Mouse (Mus musculus): Measurements from ENCODE around the gene Smc5. TPM values are rescaled to one million over a fixed set of nuclear protein-coding genes. Genes with fewer than 3 reads are reported as not detected.
A peak's percentile ranks its signal among the peaks of the same experiment; 100 is the strongest.

The Smc5 gene
- polyA plus RNA-seq (2015; fragmentation: Nextera tagmentation; extraction: Ambion mirVana) = 30.7 and 30.8 TPM in 2 replicates

DNA sequence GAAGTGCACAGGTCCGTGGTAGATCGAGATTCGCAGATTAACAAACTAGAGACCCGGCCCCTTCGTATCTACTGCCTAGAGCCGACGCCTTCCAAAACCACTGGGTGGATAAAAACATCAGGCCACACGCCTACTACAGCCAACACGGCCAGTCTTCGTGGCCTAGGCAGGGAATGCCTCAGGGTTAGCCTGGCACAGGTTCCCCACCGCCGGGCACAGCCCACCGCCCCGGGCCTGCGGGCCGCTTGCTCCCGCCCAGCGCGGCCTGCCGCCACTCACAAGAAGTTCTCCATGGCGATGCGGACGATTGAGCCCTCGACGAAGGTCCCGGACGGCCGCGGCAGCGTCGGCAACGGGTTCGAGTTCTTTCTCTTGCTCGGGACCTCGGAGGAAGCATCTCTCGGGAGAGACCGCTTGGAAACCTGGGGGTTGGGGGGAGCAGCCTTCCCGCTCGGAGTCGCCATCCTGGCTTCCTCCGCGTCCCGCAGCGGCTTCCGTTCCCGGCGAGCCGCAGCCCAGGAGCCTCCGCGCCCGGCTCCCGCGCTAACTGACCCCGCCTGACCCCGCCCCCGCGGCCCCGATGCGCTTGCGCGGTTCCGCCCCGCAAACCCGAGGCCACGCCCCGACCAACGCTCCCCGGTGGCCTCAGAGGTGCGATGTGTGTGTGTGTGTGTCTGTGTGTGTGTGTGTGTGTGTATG lies at the start of gene Smc5:
TSS of gene Smc5 (minus strand) at position 543 of the 699 bp plus-strand sequence.
- H3K4me3 ChIP-seq (replicated peaks; ENCODE audit: low read length) = peak within 1 kb of the TSS; percentile 95
- peak; percentile 96 for ATAC-seq
- peak within 1 kb of the TSS; percentile 75 for H3K27ac ChIP-seq (ENCODE audit: low read length)
- WGBS = under 1% methylated on average over 57 of the region's 69 CpGs
- no peaks in the 10 kb centered on the region for H3K36me3 ChIP-seq (ENCODE audit: control insufficient read depth, insufficient read depth)
- H3K9ac ChIP-seq (replicated peaks; ENCODE audit: low read depth, low read length) = peak within 1 kb of the TSS; percentile 90
- no peaks in the 10 kb centered on the region for H3K27me3 ChIP-seq (replicated peaks; ENCODE audit: control insufficient read depth, insufficient read depth, low read length)
- peaks cover 8% of the 10 kb centered on the region for H3K4me1 ChIP-seq (replicated peaks; ENCODE audit: control insufficient read depth, insufficient read depth, low read length)
- no peaks in the 10 kb centered on the region for H3K9me3 ChIP-seq (ENCODE audit: control insufficient read depth, low read length)
- peak within 1 kb of the TSS; percentile 71 for H3K4me2 ChIP-seq (ENCODE audit: low read length)

DNA sequence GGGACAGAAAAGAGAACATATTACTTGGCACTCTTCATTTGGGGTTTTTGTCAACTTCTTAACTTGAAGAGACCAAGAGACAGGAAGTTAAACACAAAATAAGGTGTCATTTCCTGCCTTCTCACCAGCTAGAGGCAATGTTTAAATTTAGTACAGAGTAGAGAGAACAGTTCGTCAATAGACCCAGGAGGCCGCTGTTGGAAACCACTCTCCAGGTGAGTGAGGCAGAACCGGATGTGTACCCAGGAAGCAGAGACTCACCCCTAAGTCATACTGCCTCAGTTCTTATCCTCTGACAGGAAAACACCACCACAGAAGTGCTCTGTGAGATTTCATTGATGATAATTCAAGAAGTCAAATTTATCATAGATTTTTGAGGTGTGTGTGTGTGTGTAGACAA lies 49.4 kb upstream of the Smc5 start:
- Histone ChIP-seq H3K27ac (ENCODE audit: low read length) (no peak overlapping the region), H3K36me3 (ENCODE audit: control insufficient read depth, insufficient read depth) (no peaks in the 10 kb centered on the region), H3K4me1 (replicated peaks; ENCODE audit: control insufficient read depth, insufficient read depth, low read length) (no peaks in the 10 kb centered on the region), H3K4me2 (ENCODE audit: low read length) (no peak overlapping the region), H3K9me3 (ENCODE audit: control insufficient read depth, low read length) (no peaks in the 10 kb centered on the region), H3K9ac (replicated peaks; ENCODE audit: low read depth, low read length) (no peak overlapping the region), H3K27me3 (replicated peaks; ENCODE audit: control insufficient read depth, insufficient read depth, low read length) (no peaks in the 10 kb centered on the region), H3K4me3 (replicated peaks; ENCODE audit: low read length) (no peak overlapping the region)
- no peak for ATAC-seq
- 87% methylated on average over 3 of the region's 3 CpGs for WGBS

DNA sequence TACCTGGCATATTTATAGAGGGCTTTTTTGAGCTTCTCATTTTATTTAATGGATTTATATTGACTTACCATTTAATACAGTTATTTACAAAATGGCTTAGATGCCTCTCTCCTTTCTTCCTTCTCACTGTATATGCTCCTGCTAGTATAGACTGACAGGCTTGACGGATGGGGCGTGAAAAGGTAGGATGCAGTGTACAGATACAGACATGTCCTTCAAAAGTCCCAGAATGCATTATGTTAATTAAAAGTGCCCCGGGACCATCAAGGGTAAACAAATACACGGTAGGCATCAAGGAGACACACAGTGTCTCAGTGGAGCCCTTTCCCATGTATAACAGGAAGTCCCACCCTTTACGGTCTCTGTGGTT lies 44.3 kb upstream of the Smc5 start:
- WGBS = 87% methylated on average over 5 of the region's 5 CpGs
- no peak overlapping the region for H3K4me3 ChIP-seq (replicated peaks; ENCODE audit: low read length)
- H3K4me2 ChIP-seq (ENCODE audit: low read length) = no peak overlapping the region
- H3K36me3 ChIP-seq (ENCODE audit: control insufficient read depth, insufficient read depth) = no peaks in the 10 kb centered on the region
- no peaks in the 10 kb centered on the region for H3K9me3 ChIP-seq (ENCODE audit: control insufficient read depth, low read length)
- H3K27ac ChIP-seq (ENCODE audit: low read length) = no peak overlapping the region
- ATAC-seq = no peak
- peaks cover 3% of the 10 kb centered on the region; the same call in 1 of the 2 replicates for H3K4me1 ChIP-seq (replicated peaks; ENCODE audit: control insufficient read depth, insufficient read depth, low read length)
- no peak overlapping the region for H3K9ac ChIP-seq (replicated peaks; ENCODE audit: low read depth, low read length)
- no peaks in the 10 kb centered on the region for H3K27me3 ChIP-seq (replicated peaks; ENCODE audit: control insufficient read depth, insufficient read depth, low read length)

DNA sequence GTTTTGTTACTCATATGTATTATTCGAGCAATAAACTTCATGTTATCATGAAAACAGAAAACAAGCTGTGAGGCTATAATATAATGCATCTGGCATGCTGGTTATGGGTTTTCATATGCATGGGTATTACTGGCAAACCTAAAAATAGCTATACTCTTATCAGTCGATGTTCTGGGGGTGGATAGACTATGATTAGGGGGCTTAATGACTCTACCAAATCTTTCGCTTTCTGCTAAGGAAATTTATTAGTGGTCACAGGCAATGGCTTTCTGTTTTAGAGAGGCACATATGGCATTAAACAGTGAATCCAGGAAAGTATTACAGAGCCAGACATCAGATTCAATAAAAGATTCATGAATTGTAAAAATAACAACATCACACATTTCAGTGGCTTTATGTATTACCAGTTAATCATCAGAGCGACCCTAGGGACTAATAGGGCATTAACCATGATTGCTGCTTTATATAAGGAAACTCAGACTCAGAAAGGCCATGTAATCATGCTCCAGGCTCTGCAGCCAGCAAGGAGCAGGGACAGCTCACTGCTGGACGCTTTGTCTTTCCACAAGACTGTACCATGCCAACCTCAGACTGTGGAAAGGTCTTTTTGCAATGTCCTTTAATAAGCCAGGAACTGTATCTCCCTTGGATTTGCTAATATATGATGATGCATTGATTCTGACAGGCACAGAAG lies 43.7 kb upstream of the Smc5 start:
- H3K4me2 ChIP-seq (ENCODE audit: low read length) = no peak overlapping the region
- H3K36me3 ChIP-seq (ENCODE audit: control insufficient read depth, insufficient read depth) = no peaks in the 10 kb centered on the region
- peaks cover 3% of the 10 kb centered on the region; the same call in 1 of the 2 replicates for H3K4me1 ChIP-seq (replicated peaks; ENCODE audit: control insufficient read depth, insufficient read depth, low read length)
- no peak for ATAC-seq
- no peaks in the 10 kb centered on the region for H3K27me3 ChIP-seq (replicated peaks; ENCODE audit: control insufficient read depth, insufficient read depth, low read length)
- H3K27ac ChIP-seq (ENCODE audit: low read length) = no peak overlapping the region
- H3K4me3 ChIP-seq (replicated peaks; ENCODE audit: low read length) = no peak overlapping the region
- 75% methylated on average over 5 of the region's 5 CpGs for WGBS
- H3K9me3 ChIP-seq (ENCODE audit: control insufficient read depth, low read length) = no peaks in the 10 kb centered on the region
- no peak overlapping the region for H3K9ac ChIP-seq (replicated peaks; ENCODE audit: low read depth, low read length)

DNA sequence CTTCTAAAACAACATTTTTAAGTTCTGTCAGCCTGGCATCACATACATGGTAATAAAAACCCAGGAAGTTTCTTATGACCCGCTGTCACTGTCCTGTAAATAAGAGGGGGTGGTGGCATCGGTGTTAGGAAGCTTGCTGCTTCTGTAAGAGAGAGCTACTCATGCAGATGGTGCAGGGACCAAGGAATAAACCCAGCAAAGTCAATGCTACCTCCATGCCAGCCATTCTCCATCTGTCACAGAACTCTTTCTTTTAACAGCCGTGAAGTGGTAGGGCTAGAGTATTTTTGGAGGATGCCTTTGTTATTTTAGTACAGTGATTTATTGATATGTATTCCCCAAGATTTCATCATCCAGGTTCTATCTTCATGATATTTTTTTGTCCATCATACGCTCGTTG lies 43.2 kb upstream of the Smc5 start:
- 81% methylated on average over 5 of the region's 5 CpGs for WGBS
- no peaks in the 10 kb centered on the region for H3K36me3 ChIP-seq (ENCODE audit: control insufficient read depth, insufficient read depth)
- no peak overlapping the region for H3K4me3 ChIP-seq (replicated peaks; ENCODE audit: low read length)
- no peak overlapping the region for H3K4me2 ChIP-seq (ENCODE audit: low read length)
- ATAC-seq = no peak
- H3K9me3 ChIP-seq (ENCODE audit: control insufficient read depth, low read length) = no peaks in the 10 kb centered on the region
- no peaks in the 10 kb centered on the region for H3K27me3 ChIP-seq (replicated peaks; ENCODE audit: control insufficient read depth, insufficient read depth, low read length)
- H3K4me1 ChIP-seq (replicated peaks; ENCODE audit: control insufficient read depth, insufficient read depth, low read length) = peaks cover 3% of the 10 kb centered on the region; the same call in 1 of the 2 replicates
- no peak overlapping the region for H3K27ac ChIP-seq (ENCODE audit: low read length)
- H3K9ac ChIP-seq (replicated peaks; ENCODE audit: low read depth, low read length) = no peak overlapping the region

DNA sequence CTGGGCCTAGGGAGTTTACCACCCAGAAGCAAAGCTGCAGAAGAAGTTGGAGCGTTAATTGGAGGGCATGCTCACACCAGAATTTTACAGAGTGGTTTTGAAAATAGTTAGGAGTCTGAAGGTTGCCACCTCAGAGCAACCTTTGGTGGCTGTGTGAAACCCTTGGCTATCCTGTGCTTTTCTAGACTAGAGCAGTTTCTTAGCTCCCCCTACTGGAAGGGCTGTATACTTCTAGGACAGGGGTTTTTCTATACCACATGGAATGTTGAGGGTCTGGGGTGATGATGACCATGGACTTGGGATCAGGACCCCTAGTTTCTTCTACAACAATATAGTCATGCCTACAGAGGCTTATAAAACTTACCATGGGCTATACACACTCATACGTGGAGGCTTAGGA lies 36.3 kb upstream of the Smc5 start:
- Histone ChIP-seq H3K4me2 (ENCODE audit: low read length) (no peak overlapping the region), H3K27me3 (replicated peaks; ENCODE audit: control insufficient read depth, insufficient read depth, low read length) (no peaks in the 10 kb centered on the region), H3K9me3 (ENCODE audit: control insufficient read depth, low read length) (no peaks in the 10 kb centered on the region), H3K9ac (replicated peaks; ENCODE audit: low read depth, low read length) (no peak overlapping the region), H3K27ac (ENCODE audit: low read length) (no peak overlapping the region), H3K36me3 (ENCODE audit: control insufficient read depth, insufficient read depth) (no peaks in the 10 kb centered on the region), H3K4me3 (replicated peaks; ENCODE audit: low read length) (no peak overlapping the region), H3K4me1 (replicated peaks; ENCODE audit: control insufficient read depth, insufficient read depth, low read length) (no peaks in the 10 kb centered on the region)
- WGBS = 74% methylated on average over 2 of the region's 2 CpGs
- no peak for ATAC-seq

DNA sequence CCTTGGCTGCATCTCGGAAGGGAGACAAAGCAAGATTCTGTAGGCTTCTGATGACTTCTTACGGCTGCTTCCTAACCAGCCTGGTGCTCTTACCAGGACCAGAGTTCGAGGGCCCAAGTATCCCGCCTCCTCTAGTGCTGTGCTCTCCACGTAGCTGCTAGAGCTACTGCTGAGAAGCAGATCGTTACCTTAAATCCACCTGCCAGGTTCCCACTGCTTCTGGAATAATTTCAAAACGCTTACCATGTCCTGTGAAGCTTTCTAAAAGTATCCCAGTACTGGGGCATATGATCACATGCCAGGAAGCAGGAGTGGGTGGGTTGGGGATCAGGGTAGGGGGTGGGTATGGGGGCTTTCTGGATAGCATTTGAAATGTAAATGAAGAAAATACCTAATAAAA lies 33.0 kb upstream of the Smc5 start:
- H3K9me3 ChIP-seq (ENCODE audit: control insufficient read depth, low read length) = no peaks in the 10 kb centered on the region
- no peak overlapping the region for H3K27ac ChIP-seq (ENCODE audit: low read length)
- no peak overlapping the region for H3K4me2 ChIP-seq (ENCODE audit: low read length)
- H3K27me3 ChIP-seq (replicated peaks; ENCODE audit: control insufficient read depth, insufficient read depth, low read length) = no peaks in the 10 kb centered on the region
- no peaks in the 10 kb centered on the region for H3K4me1 ChIP-seq (replicated peaks; ENCODE audit: control insufficient read depth, insufficient read depth, low read length)
- H3K36me3 ChIP-seq (ENCODE audit: control insufficient read depth, insufficient read depth) = no peaks in the 10 kb centered on the region
- no peak for ATAC-seq
- H3K9ac ChIP-seq (replicated peaks; ENCODE audit: low read depth, low read length) = no peak overlapping the region
- no peak overlapping the region for H3K4me3 ChIP-seq (replicated peaks; ENCODE audit: low read length)
- WGBS = 85% methylated on average over 7 of the region's 7 CpGs

DNA sequence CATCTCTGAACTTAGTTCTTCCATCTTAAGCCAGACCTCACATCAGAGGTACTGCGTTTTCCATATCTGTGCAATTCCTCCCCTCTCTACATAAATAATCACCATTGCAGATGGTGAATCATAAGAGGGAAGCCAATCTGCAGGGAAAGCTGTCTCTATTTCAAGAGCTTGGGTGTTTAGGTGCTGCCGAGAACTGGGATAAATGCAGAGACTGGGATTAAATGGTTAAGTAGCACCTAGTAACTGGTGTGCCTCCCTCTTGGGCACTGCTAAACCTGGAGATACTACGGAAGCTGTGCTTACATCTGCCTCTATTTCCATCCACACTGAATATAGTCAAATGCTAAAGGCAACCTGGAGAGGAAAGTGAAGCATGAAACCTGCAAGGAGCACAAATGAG lies 26.3 kb upstream of the Smc5 start:
- no peaks in the 10 kb centered on the region for H3K4me1 ChIP-seq (replicated peaks; ENCODE audit: control insufficient read depth, insufficient read depth, low read length)
- H3K9ac ChIP-seq (replicated peaks; ENCODE audit: low read depth, low read length) = no peak overlapping the region
- H3K27ac ChIP-seq (ENCODE audit: low read length) = no peak overlapping the region
- no peaks in the 10 kb centered on the region for H3K36me3 ChIP-seq (ENCODE audit: control insufficient read depth, insufficient read depth)
- WGBS = 80% methylated on average over 3 of the region's 3 CpGs
- H3K27me3 ChIP-seq (replicated peaks; ENCODE audit: control insufficient read depth, insufficient read depth, low read length) = no peaks in the 10 kb centered on the region
- H3K9me3 ChIP-seq (ENCODE audit: control insufficient read depth, low read length) = no peaks in the 10 kb centered on the region
- no peak overlapping the region for H3K4me2 ChIP-seq (ENCODE audit: low read length)
- H3K4me3 ChIP-seq (replicated peaks; ENCODE audit: low read length) = no peak overlapping the region
- no peak for ATAC-seq

DNA sequence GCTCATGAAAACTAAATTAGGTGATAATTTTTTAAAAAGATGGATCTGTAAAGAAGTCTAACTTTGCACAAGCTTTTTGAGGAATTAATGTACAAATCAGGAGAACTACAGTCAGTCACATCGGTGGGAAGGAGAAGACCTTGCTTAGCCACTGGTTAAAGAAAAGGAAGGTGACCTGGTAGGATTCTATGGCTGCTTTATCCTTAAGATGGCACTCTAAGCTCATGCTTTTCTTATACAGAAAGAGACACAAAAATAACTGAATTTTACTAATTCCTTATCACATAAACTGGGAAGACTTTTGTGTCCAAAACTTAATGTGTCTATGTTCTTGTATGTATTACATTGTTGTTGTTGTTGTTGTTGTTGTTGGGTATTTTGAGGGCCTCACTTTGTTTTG lies 25.2 kb upstream of the Smc5 start:
- WGBS = 83% methylated on average over 1 of the region's 1 CpGs
- Histone ChIP-seq H3K4me3 (replicated peaks; ENCODE audit: low read length) (no peak overlapping the region), H3K9me3 (ENCODE audit: control insufficient read depth, low read length) (no peaks in the 10 kb centered on the region), H3K27me3 (replicated peaks; ENCODE audit: control insufficient read depth, insufficient read depth, low read length) (no peaks in the 10 kb centered on the region), H3K4me1 (replicated peaks; ENCODE audit: control insufficient read depth, insufficient read depth, low read length) (no peaks in the 10 kb centered on the region), H3K4me2 (ENCODE audit: low read length) (no peak overlapping the region), H3K27ac (ENCODE audit: low read length) (no peak overlapping the region), H3K9ac (replicated peaks; ENCODE audit: low read depth, low read length) (no peak overlapping the region), H3K36me3 (ENCODE audit: control insufficient read depth, insufficient read depth) (no peaks in the 10 kb centered on the region)
- no peak for ATAC-seq

Data from forebrain, embryonic 16.5 days (tissue).